Mouse (Mus musculus) lung, adult 2 months (tissue): ENCODE results near the gene Dhx29. TPM values are rescaled to one million over a fixed set of nuclear protein-coding genes. Genes with fewer than 3 reads are reported as not detected.
A peak's percentile ranks its signal among the peaks of the same experiment; 100 is the strongest.

Experiments
- DNase-seq: peaks from one replicate; pipeline ENCODE4 v3.0.0; 2022
- H3K4me1 ChIP-seq: fragments of 200-500 bp; 2 replicates; pipeline ENCODE4 v1.6.1; 2011; ENCODE audit warnings: low read length; ENCODE audit not compliant: control insufficient read depth, insufficient read depth
- H3K4me3 ChIP-seq: fragments of 200-500 bp; replicated peaks from 2 replicates; pipeline ENCODE3; 2011; ENCODE audit warnings: low read depth, mild to moderate bottlenecking, control low read depth, low read length; ENCODE audit errors: extremely low read depth
- CTCF ChIP-seq: fragments of 200-500 bp; IDR thresholded peaks from 2 replicates; pipeline ENCODE4 v1.5.1; 2011; ENCODE audit warnings: mild to moderate bottlenecking, low read length, control low read depth; ENCODE audit not compliant: insufficient read depth
- POLR2A ChIP-seq: fragments of 200-500 bp; IDR thresholded peaks from 2 replicates; pipeline ENCODE4 v1.6.1; 2011; ENCODE audit warnings: low read depth, mild to moderate bottlenecking, control low read depth, low read length, borderline replicate concordance; ENCODE audit errors: extremely low read depth
- WGBS: fragments of 180-500 bp; shearing (Covaris S2); methylation state at CpG from one replicate; pipeline ENCODE4 v1.1.7; 2018; 5-methylcytosine and 5-hydroxymethylcytosine counted together
- polyA plus RNA-seq: library from polyadenylated mRNA; depleted of rRNA; stranded (reverse); fragments of >200 nt; gene quantifications from 2 replicates; pipeline ENCODE4 v1.2.3, GENCODE M21; 2012

Dhx29 gene
- polyA plus RNA-seq, 1 experiment, result 5.4 TPM

DNA sequence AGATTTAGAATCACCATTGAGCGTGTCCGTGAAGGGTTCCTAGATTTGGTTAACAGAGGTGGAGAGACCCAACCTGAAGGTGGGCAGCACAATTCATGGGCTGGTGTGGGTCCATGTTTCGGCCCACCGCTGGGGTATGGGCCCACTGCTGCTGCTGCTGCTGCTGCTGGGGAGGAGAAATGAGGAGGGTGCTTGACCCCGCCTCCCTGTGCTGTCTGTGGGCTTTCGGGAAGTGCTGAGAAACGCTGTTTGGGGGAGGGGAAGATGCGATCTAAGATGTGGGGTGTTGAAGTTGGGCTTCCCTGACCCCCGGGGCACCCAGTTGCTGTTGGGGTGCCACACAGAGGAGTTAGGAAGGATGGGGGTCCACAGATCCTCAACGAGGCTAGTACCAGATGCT lies 49.5 kb downstream of the Dhx29 start:
- H3K4me3 ChIP-seq, result no peak overlapping the region
- DNase-seq, result no peak
- no peaks in the 10 kb centered on the region for H3K4me1 ChIP-seq
- 33% methylated on average over 10 of the region's 10 CpGs for WGBS
- no peak for TF ChIP-seq POLR2A
- TF ChIP-seq CTCF, result no peak

DNA sequence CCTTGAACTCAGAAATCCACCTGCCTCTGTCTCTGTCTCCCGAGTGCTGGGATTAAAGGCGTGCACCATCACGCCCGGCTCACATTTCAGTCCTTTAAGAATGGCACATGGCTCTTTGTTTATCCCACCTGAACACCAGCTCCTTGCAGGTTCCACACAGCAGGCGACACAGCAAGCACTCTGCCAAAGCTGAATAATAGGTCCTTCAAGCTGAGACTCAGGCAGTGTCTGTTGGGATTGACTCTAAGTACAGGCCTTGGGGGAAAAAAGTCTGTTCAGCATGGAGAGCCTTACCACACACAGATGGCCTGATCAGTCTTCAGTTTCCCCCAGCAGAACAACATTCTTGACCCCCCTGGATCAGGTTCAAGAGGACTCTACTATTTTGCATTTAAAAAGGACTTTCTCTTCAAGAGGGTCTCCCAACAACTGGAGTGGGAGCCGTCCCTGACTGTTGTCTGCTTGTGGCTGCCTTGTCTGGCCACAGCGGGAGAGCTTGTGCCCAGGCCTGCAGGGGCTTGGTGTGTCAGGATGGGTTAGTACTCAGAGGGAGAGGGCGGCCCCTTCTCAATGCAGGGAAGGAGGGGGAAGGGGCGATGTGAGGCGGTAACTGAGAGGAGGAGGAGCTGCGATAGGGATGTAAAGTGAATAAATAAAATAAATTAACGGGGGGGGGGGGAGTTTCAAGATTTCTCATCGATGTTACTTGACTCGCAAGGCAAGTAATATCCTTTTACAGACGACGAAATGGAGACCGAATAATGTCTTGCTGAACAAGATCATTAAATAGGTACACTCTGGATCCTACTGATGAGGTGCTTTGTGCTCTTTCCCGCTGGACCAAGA lies 58.6 kb downstream of the Dhx29 start:
- 32% methylated on average over 18 of the region's 18 CpGs for WGBS
- TF ChIP-seq CTCF, result no peak
- Histone ChIP-seq H3K4me3 (no peak overlapping the region), H3K4me1 (peaks cover 13% of the 10 kb centered on the region)
- no peak for DNase-seq

DNA sequence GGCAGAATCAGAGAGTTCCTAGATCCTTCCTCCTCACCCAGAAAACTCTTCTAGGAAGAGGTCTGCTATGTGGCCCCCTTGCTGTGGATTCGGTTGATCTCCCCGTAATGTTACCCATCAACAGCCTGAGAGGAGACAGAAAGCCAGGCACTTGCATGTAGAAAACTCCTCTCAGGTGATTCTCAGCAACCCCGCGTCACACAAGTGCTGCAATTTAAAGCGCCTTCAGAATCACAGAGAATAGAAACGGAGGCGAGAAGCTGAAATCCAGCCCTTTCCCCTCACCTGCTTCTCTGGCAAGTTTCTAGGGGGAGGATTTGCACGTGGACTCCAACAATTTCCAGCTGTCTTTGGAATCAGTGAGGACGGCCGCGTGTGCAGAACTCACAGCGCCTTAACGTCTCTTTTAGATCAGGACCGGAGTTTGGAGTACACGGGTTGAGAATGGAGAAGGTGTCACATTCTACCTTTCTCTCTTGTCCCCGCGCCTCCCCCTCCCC lies 59.2 kb downstream of the Dhx29 start:
- 5% methylated on average over 17 of the region's 17 CpGs for WGBS
- TF ChIP-seq POLR2A, result no peak
- TF ChIP-seq CTCF, result no peak
- Histone ChIP-seq H3K4me3 (no peak overlapping the region), H3K4me1 (peaks cover 13% of the 10 kb centered on the region)
- no peak for DNase-seq

DNA sequence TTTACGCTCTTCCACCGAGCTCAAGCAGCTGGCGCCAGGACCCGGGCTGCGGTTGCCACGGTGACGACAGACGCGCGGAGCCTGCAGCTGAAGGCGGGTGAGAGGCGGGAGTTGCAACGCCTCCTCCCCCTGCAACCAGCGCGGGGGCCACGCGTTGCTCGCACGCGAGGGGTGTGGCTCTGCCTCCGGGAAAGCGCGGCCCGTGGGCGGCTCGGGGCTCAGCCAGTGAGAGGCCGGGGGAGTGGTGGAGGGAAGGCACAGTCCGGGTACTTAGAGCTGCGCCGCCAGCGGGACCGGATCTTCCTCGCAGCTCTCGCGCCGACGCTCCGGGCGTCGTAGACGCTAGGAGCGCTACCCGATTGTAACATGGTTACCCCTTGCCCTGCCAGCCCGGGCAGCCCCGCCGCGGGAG lies 60.3 kb downstream of the Dhx29 start, which contains the start of gene Ccno:
Ccno (plus strand) TSS at position 271 of the 412 bp plus-strand sequence.
- WGBS, result under 1% methylated on average over 47 of the region's 47 CpGs
- TF ChIP-seq POLR2A (peak; percentile 82; the same call in 1 of the 2 replicates), CTCF (no peak)
- H3K4me1 ChIP-seq, result peaks cover 13% of the 10 kb centered on the region
- DNase-seq, result peak; percentile 90
- peak within 1 kb of the TSS; percentile 57 for H3K4me3 ChIP-seq

DNA sequence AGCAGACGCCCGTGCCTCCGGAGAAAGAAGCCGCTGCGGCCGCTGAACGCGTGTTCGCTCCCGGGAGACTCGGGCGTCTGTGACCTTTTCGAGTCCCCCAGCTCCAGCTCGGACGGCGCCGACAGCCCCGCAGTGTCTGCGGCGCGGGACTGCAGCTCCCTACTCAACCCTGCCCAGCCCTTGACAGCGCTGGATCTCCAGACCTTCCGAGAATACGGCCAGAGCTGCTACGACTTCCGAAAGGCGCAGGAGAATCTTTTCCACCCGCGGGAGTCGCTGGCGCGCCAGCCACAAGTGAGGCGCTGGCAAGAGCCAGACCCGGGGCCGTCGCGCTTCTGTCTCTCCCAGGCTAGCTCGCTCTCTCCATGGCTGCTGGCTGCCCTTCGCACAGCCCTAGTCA lies 60.7 kb downstream of the Dhx29 start:
- Histone ChIP-seq H3K4me1 (peaks cover 13% of the 10 kb centered on the region), H3K4me3 (peak overlapping the region; percentile 57)
- no peak for DNase-seq
- TF ChIP-seq CTCF, result no peak
- TF ChIP-seq POLR2A, result no peak
- under 1% methylated on average over 39 of the region's 39 CpGs for WGBS

DNA sequence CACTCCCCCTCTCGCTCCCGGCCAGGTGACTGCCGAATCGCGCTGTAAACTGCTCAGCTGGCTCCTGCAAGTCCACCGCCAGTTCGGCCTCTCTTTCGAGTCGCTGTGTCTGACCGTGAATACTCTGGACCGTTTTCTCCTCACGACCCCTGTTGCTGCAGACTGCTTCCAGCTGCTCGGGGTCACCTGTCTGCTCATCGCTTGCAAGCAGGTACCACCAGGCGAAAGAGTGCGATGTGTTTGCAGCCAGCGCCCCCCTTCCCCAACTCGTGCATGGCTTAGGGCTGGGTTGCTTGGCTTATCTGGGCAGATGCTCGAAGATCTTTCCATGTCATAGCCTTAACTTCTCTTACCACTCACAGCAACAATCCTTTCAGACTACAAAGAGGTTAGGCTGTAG lies 61.6 kb downstream of the Dhx29 start:
- WGBS, result 2% methylated on average over 19 of the region's 19 CpGs
- H3K4me3 ChIP-seq, result peak overlapping the region; percentile 42
- no peak for DNase-seq
- TF ChIP-seq POLR2A (no peak), CTCF (no peak)
- peaks cover 15% of the 10 kb centered on the region for H3K4me1 ChIP-seq

DNA sequence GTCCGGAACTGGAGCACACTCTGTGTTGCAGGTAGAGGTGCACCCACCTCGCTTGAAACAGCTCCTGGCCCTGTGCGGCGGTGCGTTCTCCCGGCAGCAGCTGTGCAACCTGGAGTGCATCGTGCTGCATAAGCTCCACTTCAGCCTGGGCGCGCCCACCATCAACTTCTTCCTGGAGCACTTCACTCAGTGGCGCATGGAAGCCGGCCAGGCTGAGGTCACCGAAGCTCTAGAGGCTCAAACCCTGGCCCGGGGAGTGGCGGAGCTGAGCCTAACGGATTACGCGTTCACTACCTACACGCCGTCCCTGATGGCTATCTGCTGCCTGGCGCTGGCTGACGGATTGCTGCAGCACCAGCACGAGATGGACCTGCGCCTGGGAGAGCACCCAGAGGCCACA lies 62.3 kb downstream of the Dhx29 start:
- peaks cover 17% of the 10 kb centered on the region for H3K4me1 ChIP-seq
- WGBS, result 2% methylated on average over 23 of the region's 23 CpGs
- TF ChIP-seq CTCF (no peak), POLR2A (no peak)
- no peak overlapping the region for H3K4me3 ChIP-seq
- peak; percentile 46 for DNase-seq

DNA sequence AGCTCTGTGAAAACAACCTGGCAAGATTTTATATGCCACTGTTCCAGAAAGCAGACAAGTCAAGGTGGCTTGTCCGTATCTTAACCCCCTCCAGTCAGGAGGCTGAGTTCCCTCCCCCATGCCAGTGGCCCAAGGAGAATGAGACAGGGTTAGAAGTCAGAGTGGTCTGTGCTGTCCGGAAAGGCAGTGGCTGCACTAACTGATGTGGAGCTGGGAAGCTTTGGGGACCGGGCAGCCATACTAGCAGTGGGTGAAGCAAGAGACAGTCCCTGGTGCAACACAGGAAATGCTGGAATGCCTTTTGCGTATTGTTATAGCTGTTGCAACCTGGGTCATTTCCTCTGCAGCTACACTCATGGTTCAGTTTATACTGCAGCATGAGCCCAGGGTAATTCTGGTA lies 63.1 kb downstream of the Dhx29 start:
- WGBS, result 21% methylated on average over 4 of the region's 4 CpGs
- no peak for DNase-seq
- no peak overlapping the region for H3K4me3 ChIP-seq
- peaks cover 17% of the 10 kb centered on the region for H3K4me1 ChIP-seq
- TF ChIP-seq CTCF (no peak), POLR2A (no peak)

DNA sequence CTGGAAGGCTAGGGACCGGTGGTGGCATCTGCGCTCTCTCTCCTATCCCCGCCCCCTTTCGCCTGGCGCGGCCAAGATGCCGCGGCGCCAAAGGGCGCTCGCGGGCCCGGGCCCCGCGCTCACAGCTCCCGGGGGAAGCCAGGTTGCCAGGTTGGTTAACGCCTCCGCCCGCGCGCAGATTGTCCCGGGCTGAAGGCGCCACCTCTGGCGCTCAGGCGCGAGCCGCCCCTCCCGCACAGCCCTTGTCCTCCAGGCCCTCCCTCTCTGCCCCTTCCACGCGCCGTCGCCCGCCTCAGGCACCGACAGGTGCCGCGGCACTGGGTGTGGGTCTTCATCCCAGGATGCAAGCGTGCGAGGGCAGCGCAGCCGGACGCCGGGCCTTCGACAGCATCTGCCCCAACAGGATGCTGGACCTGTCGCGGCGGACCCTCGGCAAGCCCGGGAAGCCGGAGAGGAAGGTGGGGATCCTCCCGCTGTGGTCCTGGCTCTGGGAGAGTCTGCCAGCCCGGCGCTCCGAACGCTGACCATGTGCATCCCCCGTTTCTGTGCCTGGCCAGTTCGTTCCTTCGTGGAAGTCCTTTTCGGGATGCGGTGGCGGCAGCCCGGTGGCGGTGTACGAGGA lies 66.4 kb downstream of the Dhx29 start, which contains the start of gene Mcidas:
Mcidas (plus strand) TSS at position 315 of the 622 bp plus-strand sequence.
- no peak within 1 kb of the TSS for H3K4me3 ChIP-seq
- WGBS, result under 1% methylated on average over 63 of the region's 63 CpGs
- TF ChIP-seq CTCF (no peak), POLR2A (no peak)
- peaks cover 13% of the 10 kb centered on the region for H3K4me1 ChIP-seq
- peak; percentile 46 for DNase-seq
